Mouse (Mus musculus) MEL (cell line): Measurements from ENCODE around the gene Gpc1. TPM values are rescaled to one million over a fixed set of nuclear protein-coding genes. Genes with fewer than 3 reads are reported as not detected.

ENCODE experiments used
- DNase-seq: peaks from one replicate; pipeline ENCODE4 v3.0.0; 2011; ENCODE audit warnings: low read depth, low spot score
- H3K27ac ChIP-seq: 2 replicates; pipeline ENCODE4 v1.5.1; 2012; ENCODE audit warnings: low read depth, mild to moderate bottlenecking, control low read depth, low read length, moderate library complexity; ENCODE audit not compliant: control insufficient read depth
- H3K27me3 ChIP-seq, 2 experiments: fragments of 150-350 bp in 1 of 2; sonication (generic) in 1 of 2; 2 replicates each; pipeline ENCODE4 v1.6.1; 2012; ENCODE audit warnings: low read length in 2 of 2, mild to moderate bottlenecking in 2 of 2, improper control_type of control experiment in 1 of 2, moderate library complexity in 1 of 2; ENCODE audit not compliant: insufficient read depth in 2 of 2, control insufficient read depth in 1 of 2
- H3K36me3 ChIP-seq, 2 experiments: 2 replicates each; pipeline ENCODE4 v1.6.1; 2012 to 2014; ENCODE audit warnings: low read length in 2 of 2, improper control_type of control experiment in 1 of 2, inconsistent platforms in 1 of 2, mild to moderate bottlenecking in 1 of 2; ENCODE audit not compliant: insufficient read depth in 2 of 2, control insufficient read depth in 1 of 2
- H3K4me1 ChIP-seq, 2 experiments: fragments of 150-350 bp in 1 of 2; sonication (generic) in 1 of 2; 2 replicates each; pipeline ENCODE4 v1.6.1; 2012; ENCODE audit warnings: low read length in 2 of 2, improper control_type of control experiment in 1 of 2, mild to moderate bottlenecking in 1 of 2; ENCODE audit not compliant: insufficient read depth in 2 of 2, control insufficient read depth in 1 of 2
- H3K4me3 ChIP-seq, 2 experiments: fragments of 150-350 bp in 1 of 2; sonication (generic) in 1 of 2; 2 replicates each; pipeline ENCODE4 v1.5.1; 2012; ENCODE audit warnings: low read depth in 2 of 2, low read length in 2 of 2, mild to moderate bottlenecking in 2 of 2, moderate library complexity in 2 of 2, control low read depth in 1 of 2, improper control_type of control experiment in 1 of 2; ENCODE audit not compliant: control insufficient read depth in 1 of 2, insufficient read depth in 1 of 2
- H3K79me2 ChIP-seq: 2 replicates; pipeline ENCODE4 v1.6.1; 2012; ENCODE audit warnings: mild to moderate bottlenecking, low read length, moderate library complexity; ENCODE audit not compliant: control insufficient read depth, poor library complexity, insufficient read depth
- H3K9ac ChIP-seq: 2 replicates; pipeline ENCODE4 v1.6.1; 2012; ENCODE audit warnings: low read depth, mild to moderate bottlenecking, control low read depth, low read length, moderate library complexity; ENCODE audit not compliant: control insufficient read depth, poor library complexity, severe bottlenecking
- H3K9me3 ChIP-seq: fragments of 150-350 bp; sonication (generic); replicated peaks from 2 replicates; pipeline ENCODE4 v1.6.1; 2012; ENCODE audit warnings: mild to moderate bottlenecking, low read length, improper control_type of control experiment, moderate library complexity; ENCODE audit not compliant: insufficient read depth
- CHD1 ChIP-seq: IDR thresholded peaks from 2 replicates; pipeline ENCODE4 v1.6.1; 2012; ENCODE audit warnings: low read depth, mild to moderate bottlenecking, inconsistent platforms, low read length, improper control_type of control experiment
- CHD2 ChIP-seq: IDR thresholded peaks from 2 replicates; pipeline ENCODE4 v1.6.1; 2011; ENCODE audit warnings: low read length, improper control_type of control experiment
- CTCF ChIP-seq, 3 experiments: IDR thresholded peaks in 2 of 3; conservative IDR thresholded peaks in 1 of 3; 2 replicates each; pipeline ENCODE4 v1.5.1; 2011 to 2012; ENCODE audit warnings: low read length in 3 of 3, low read depth in 2 of 3, mild to moderate bottlenecking in 2 of 3, improper control_type of control experiment in 1 of 3, inconsistent platforms in 1 of 3, mixed read lengths in 1 of 3, moderate library complexity in 1 of 3; ENCODE audit not compliant: control insufficient read depth in 1 of 3, insufficient read depth in 1 of 3, poor library complexity in 1 of 3, severe bottlenecking in 1 of 3
- E2F4 ChIP-seq: IDR thresholded peaks from 2 replicates; pipeline ENCODE4 v1.6.1; 2011; ENCODE audit warnings: low read depth, low read length, improper control_type of control experiment, borderline replicate concordance
- ELF1 ChIP-seq: IDR thresholded peaks from 2 replicates; pipeline ENCODE4 v1.6.1; 2014; ENCODE audit warnings: low read depth, mild to moderate bottlenecking, inconsistent platforms, low read length, improper control_type of control experiment, moderate library complexity
- EP300 ChIP-seq, 2 experiments: IDR thresholded peaks; 2 replicates each; pipeline ENCODE4 v1.6.1; 2011; ENCODE audit warnings: improper control_type of control experiment in 2 of 2, low read length in 2 of 2, low read depth in 1 of 2, mild to moderate bottlenecking in 1 of 2
- ETS1 ChIP-seq: IDR thresholded peaks from 2 replicates; pipeline ENCODE4 v1.6.1; 2012; ENCODE audit warnings: low read depth, mild to moderate bottlenecking, inconsistent platforms, low read length, improper control_type of control experiment, moderate library complexity
- HCFC1 ChIP-seq: IDR thresholded peaks from 2 replicates; pipeline ENCODE4 v1.6.1; 2012; ENCODE audit warnings: low read depth, mild to moderate bottlenecking, inconsistent platforms, low read length, improper control_type of control experiment, moderate library complexity
- MAFK ChIP-seq: IDR thresholded peaks from 2 replicates; pipeline ENCODE4 v1.6.1; 2011; ENCODE audit warnings: low read depth, mild to moderate bottlenecking, low read length, improper control_type of control experiment, borderline replicate concordance
- MAX ChIP-seq: IDR thresholded peaks from 2 replicates; pipeline ENCODE4 v1.6.1; 2011; ENCODE audit warnings: low read length, improper control_type of control experiment
- MEF2A ChIP-seq: IDR thresholded peaks from 2 replicates; pipeline ENCODE4 v1.6.1; 2014; ENCODE audit warnings: low read depth, mild to moderate bottlenecking, inconsistent platforms, low read length, improper control_type of control experiment; ENCODE audit not compliant: poor library complexity, insufficient replicate concordance, severe bottlenecking; ENCODE audit errors: extremely low read depth
- MXI1 ChIP-seq: IDR thresholded peaks from 2 replicates; pipeline ENCODE4 v1.6.1; 2011; ENCODE audit warnings: mild to moderate bottlenecking, low read depth, low read length, improper control_type of control experiment
- POLR2A ChIP-seq, 2 experiments: IDR thresholded peaks; 2 replicates each; pipeline ENCODE4 v1.6.1; 2011 to 2012; ENCODE audit warnings: low read length in 2 of 2, mild to moderate bottlenecking in 2 of 2, control low read depth in 1 of 2, improper control_type of control experiment in 1 of 2, low read depth in 1 of 2, moderate library complexity in 1 of 2; ENCODE audit not compliant: control insufficient read depth in 1 of 2, insufficient read depth in 1 of 2, poor library complexity in 1 of 2
- RAD21 ChIP-seq: IDR thresholded peaks from 2 replicates; pipeline ENCODE4 v1.6.1; 2011; ENCODE audit warnings: mild to moderate bottlenecking, low read depth, low read length, improper control_type of control experiment
- TBP ChIP-seq: IDR thresholded peaks from 2 replicates; pipeline ENCODE4 v1.8.0; 2011; ENCODE audit warnings: low read depth, low read length, improper control_type of control experiment
- TCF12 ChIP-seq: IDR thresholded peaks from 2 replicates; pipeline ENCODE4 v1.6.1; 2014; ENCODE audit warnings: low read depth, mild to moderate bottlenecking, inconsistent platforms, low read length, improper control_type of control experiment, moderate library complexity
- UBTF ChIP-seq: IDR thresholded peaks from 2 replicates; pipeline ENCODE4 v1.6.1; 2012; ENCODE audit warnings: low read depth, mild to moderate bottlenecking, inconsistent platforms, low read length, improper control_type of control experiment, moderate library complexity, borderline replicate concordance; ENCODE audit not compliant: insufficient read depth
- USF1 ChIP-seq: IDR thresholded peaks from 2 replicates; pipeline ENCODE4 v1.6.1; 2014; ENCODE audit warnings: low read depth, mild to moderate bottlenecking, inconsistent platforms, low read length, improper control_type of control experiment, moderate library complexity
- USF2 ChIP-seq, 2 experiments: IDR thresholded peaks; 2 replicates each; pipeline ENCODE4 v1.6.1; 2011 to 2012; ENCODE audit warnings: improper control_type of control experiment in 2 of 2, low read length in 2 of 2, borderline replicate concordance in 1 of 2, inconsistent platforms in 1 of 2, low read depth in 1 of 2, mild to moderate bottlenecking in 1 of 2; ENCODE audit not compliant: insufficient read depth in 1 of 2
- ZKSCAN1 ChIP-seq: IDR thresholded peaks from 2 replicates; pipeline ENCODE4 v1.6.1; 2012; ENCODE audit warnings: low read depth, mild to moderate bottlenecking, inconsistent platforms, low read length, improper control_type of control experiment, moderate library complexity
- ZMIZ1 ChIP-seq: IDR thresholded peaks from 2 replicates; pipeline ENCODE4 v1.6.1; 2012; ENCODE audit warnings: low read depth, mild to moderate bottlenecking, inconsistent platforms, low read length, improper control_type of control experiment, moderate library complexity
- polyA plus RNA-seq, 2 experiments: library from polyadenylated mRNA; stranded (reverse) in 1 of 2; unstranded in 1 of 2; fragments of >175 nt in 1 of 2; fragments of >200 nt in 1 of 2; gene quantifications; 2 replicates each; pipeline versions ENCODE4 v1.2.1 to v1.2.4; 2012; ENCODE audit warnings: low replicate concordance in 2 of 2, low read depth in 1 of 2; ENCODE audit not compliant: insufficient read length in 2 of 2, insufficient read depth in 1 of 2, missing spikeins in 1 of 2
- total RNA-seq: library from RNA; depleted of rRNA; stranded (reverse); fragments of 300-350 nt; gene quantifications from 2 replicates; pipeline ENCODE4 v1.2.3, GENCODE M21; 2012

The Gpc1 gene
- total and polyA plus RNA-seq, 3 experiments: 0.23 to 3.6 TPM; not detected in 1

- no peaks in the 10 kb centered on the region; a peak in 1 of 4 replicates for H3K27me3 ChIP-seq
- H3K9ac ChIP-seq: no peak overlapping the region
- no peak for DNase-seq
- H3K36me3 ChIP-seq: no peaks in the 10 kb centered on the region
- no peaks in the 10 kb centered on the region for H3K4me1 ChIP-seq
- TF ChIP-seq ZKSCAN1 (no peak), MAX (no peak), TCF12 (no peak), CHD1 (no peak), ELF1 (no peak)
- no peaks in the 10 kb centered on the region for H3K79me2 ChIP-seq
- no peak overlapping the region for H3K27ac ChIP-seq
- H3K9me3 ChIP-seq: no peaks in the 10 kb centered on the region
- no peak overlapping the region for H3K4me3 ChIP-seq
Observed at GRCm38 (mm10) chr1:92805836-92806235, 25.6 kb upstream of the Gpc1 start.

- no peak for TF ChIP-seq EP300 (IDR thresholded peaks at IDR 0.05; ENCODE audit: low read depth in 1 of 2, low read length in 2 of 2)
- no peak for TF ChIP-seq TBP
- no peak for TF ChIP-seq UBTF
- no peak for TF ChIP-seq ZMIZ1
- TF ChIP-seq RAD21: no peak
- Histone ChIP-seq H3K27ac (no peak overlapping the region), H3K27me3 (no peaks in the 10 kb centered on the region; a peak in 1 of 4 replicates), H3K79me2 (no peaks in the 10 kb centered on the region), H3K4me3 (no peak overlapping the region), H3K36me3 (no peaks in the 10 kb centered on the region), H3K4me1 (no peaks in the 10 kb centered on the region), H3K9me3 (no peaks in the 10 kb centered on the region), H3K9ac (no peak overlapping the region)
- no peak for DNase-seq
Observed at GRCm38 (mm10) chr1:92806720-92807119, 24.7 kb upstream of the Gpc1 start.

- TF ChIP-seq ZMIZ1 (no peak), MAX (no peak), CHD2 (no peak), ETS1 (no peak), HCFC1 (no peak), MAFK (no peak), USF1 (no peak), RAD21 (no peak), CTCF (IDR thresholded peaks at IDR 0.05 in 2 of 3, conservative IDR thresholded peaks at IDR 0.05 in 1 of 3; ENCODE audit: control insufficient read depth in 1 of 3, insufficient read depth in 1 of 3, low read depth in 2 of 3, low read length in 3 of 3, poor library complexity in 1 of 3, severe bottlenecking in 1 of 3) (no peak), TBP (no peak), MXI1 (no peak), MEF2A (no peak), ZKSCAN1 (no peak), POLR2A (IDR thresholded peaks at IDR 0.05; ENCODE audit: control insufficient read depth in 1 of 2, insufficient read depth in 1 of 2, low read depth in 1 of 2, low read length in 2 of 2, poor library complexity in 1 of 2) (no peak), E2F4 (no peak), USF2 (IDR thresholded peaks at IDR 0.05; ENCODE audit: borderline replicate concordance in 1 of 2, insufficient read depth in 1 of 2, low read depth in 1 of 2, low read length in 2 of 2) (no peak), EP300 (IDR thresholded peaks at IDR 0.05; ENCODE audit: low read depth in 1 of 2, low read length in 2 of 2) (no peak)
- Histone ChIP-seq H3K4me3 (no peak overlapping the region), H3K79me2 (no peaks in the 10 kb centered on the region)
Observed at GRCm38 (mm10) chr1:92809621-92810020, 21.8 kb upstream of the Gpc1 start.

More at GRCm38 (mm10) chr1:92809621-92810020, 21.8 kb upstream of the Gpc1 start:
- Histone ChIP-seq H3K9me3 (no peaks in the 10 kb centered on the region), H3K36me3 (no peaks in the 10 kb centered on the region), H3K9ac (no peak overlapping the region), H3K27ac (no peak overlapping the region), H3K4me1 (no peaks in the 10 kb centered on the region), H3K27me3 (no peaks in the 10 kb centered on the region; a peak in 1 of 4 replicates)
- no peak for DNase-seq
